Mouse (Mus musculus): ENCODE results near the gene Btg2. TPM values are rescaled to one million over a fixed set of nuclear protein-coding genes. Genes with fewer than 3 reads are reported as not detected.

Gene Btg2
- polyA plus RNA-seq (2014; fragmentation: Illumina TruSeq; extraction: RNeasy Lipid Tissue Mini Kit (QIAGEN cat#74804); ENCODE audit: low read depth, low replicate concordance), result 1.2 TPM

GRCm38 (mm10) chr1:134078802-134079476 lies at the start of gene Btg2:
Gene Btg2, minus strand, starts transcription at chr1:134079120.

DNA sequence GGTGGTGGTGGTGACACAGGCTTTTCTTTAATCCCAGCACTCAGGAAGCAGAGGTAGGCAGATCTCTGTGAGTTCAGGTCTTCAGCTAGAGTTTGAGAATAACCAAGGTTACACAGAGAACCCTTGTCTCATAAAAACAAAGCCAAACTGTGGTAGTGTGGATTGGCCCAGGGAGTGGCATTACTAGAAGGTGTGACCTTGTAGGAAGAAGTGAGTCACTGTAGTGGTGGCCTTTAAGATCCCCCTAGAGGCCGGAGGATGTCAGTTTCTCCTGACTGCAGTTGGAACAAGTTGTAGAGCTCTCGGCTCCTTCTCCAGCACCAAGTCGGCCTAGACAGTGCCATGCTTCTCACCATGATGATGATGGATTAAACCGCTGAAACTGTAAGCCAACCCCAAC lies 32.1 kb upstream of the Btg2 start, which contains the start of gene Chit1:
Chit1 (plus strand) TSS at position 264 of the 400 bp plus-strand sequence.

GRCm38 (mm10) chr1:134037172-134037571 lies 41.7 kb downstream of the Btg2 start, which contains the start of gene Fmod:
Gene Fmod, plus strand, starts transcription at chr1:134037254.

Other genes with a start within 250 kb of the Btg2 start
- gene Optc, start 171.1 kb downstream of the Btg2 start, polyA plus RNA-seq (2014; fragmentation: Illumina TruSeq; extraction: RNeasy Lipid Tissue Mini Kit (QIAGEN cat#74804); ENCODE audit: low read depth, low replicate concordance), result 0.22 TPM
- gene Prelp, start 157.7 kb downstream of the Btg2 start, polyA plus RNA-seq (2014; fragmentation: Illumina TruSeq; extraction: RNeasy Lipid Tissue Mini Kit (QIAGEN cat#74804); ENCODE audit: low read depth, low replicate concordance), result 1.7 TPM
- gene Fmod, start 41.9 kb downstream of the Btg2 start, polyA plus RNA-seq (2014; fragmentation: Illumina TruSeq; extraction: RNeasy Lipid Tissue Mini Kit (QIAGEN cat#74804); ENCODE audit: low read depth, low replicate concordance), result 1.7 TPM
- gene Chit1, start 32.1 kb upstream of the Btg2 start, polyA plus RNA-seq (2014; fragmentation: Illumina TruSeq; extraction: RNeasy Lipid Tissue Mini Kit (QIAGEN cat#74804); ENCODE audit: low read depth, low replicate concordance), result 0.45 TPM
- not detected for gene Chil1, start 103.1 kb upstream of the Btg2 start, polyA plus RNA-seq (2014; fragmentation: Illumina TruSeq; extraction: RNeasy Lipid Tissue Mini Kit (QIAGEN cat#74804); ENCODE audit: low read depth, low replicate concordance)
- not detected for gene Mybph, start 114.3 kb upstream of the Btg2 start, polyA plus RNA-seq (2014; fragmentation: Illumina TruSeq; extraction: RNeasy Lipid Tissue Mini Kit (QIAGEN cat#74804); ENCODE audit: low read depth, low replicate concordance)
- 11.5 TPM for gene Adora1, start 156.3 kb upstream of the Btg2 start, polyA plus RNA-seq (2014; fragmentation: Illumina TruSeq; extraction: RNeasy Lipid Tissue Mini Kit (QIAGEN cat#74804); ENCODE audit: low read depth, low replicate concordance)
- gene Myog, start 210.9 kb upstream of the Btg2 start, polyA plus RNA-seq (2014; fragmentation: Illumina TruSeq; extraction: RNeasy Lipid Tissue Mini Kit (QIAGEN cat#74804); ENCODE audit: low read depth, low replicate concordance), result not detected